Mouse (Mus musculus): ENCODE measurements around the gene Pomgnt1. TPM values are rescaled to one million over a fixed set of nuclear protein-coding genes. Genes with fewer than 3 reads are reported as not detected.

The Pomgnt1 gene
- polyA plus RNA-seq (2012; ENCODE audit: insufficient read depth, insufficient read length, missing spikeins): 37.6 and 49.5 TPM in 2 replicates

GRCm38 (mm10) chr4:116123602-116124519, at the start of gene Pomgnt1, which contains the start of gene Rad54l:
Gene Pomgnt1, plus strand, starts transcription at chr4:116123840.
Gene Rad54l, minus strand, starts transcription at chr4:116123690.
- Histone ChIP-seq H3K4me3 (ENCODE audit: insufficient read depth, low read depth, low read length) (peak within 1 kb of the TSS; percentile 73), H3K27ac (replicated peaks; ENCODE audit: low read depth, low read length) (0 out of 2 replicates have a peak within 1 kb of the TSS, but pooled peaks have one; percentile 6), H3K4me1 (ENCODE audit: control insufficient read depth, insufficient read depth, insufficient read length, low read length) (no peaks in the 10 kb centered on the region)

- H3K27ac ChIP-seq (replicated peaks; ENCODE audit: low read depth, low read length): peak overlapping the region; percentile 92
- H3K4me3 ChIP-seq (ENCODE audit: insufficient read depth, low read depth, low read length): peak overlapping the region; percentile 91
- H3K4me1 ChIP-seq (ENCODE audit: control insufficient read depth, insufficient read depth, insufficient read length, low read length): peaks cover 13% of the 10 kb centered on the region; the same call in 1 of the 2 replicates
Observed at GRCm38 (mm10) chr4:116074145-116074675, 49.4 kb upstream of the Pomgnt1 start.

- Histone ChIP-seq H3K27ac (replicated peaks; ENCODE audit: low read depth, low read length) (peak within 1 kb of the TSS; percentile 92), H3K4me3 (ENCODE audit: insufficient read depth, low read depth, low read length) (peak within 1 kb of the TSS; percentile 93), H3K4me1 (ENCODE audit: control insufficient read depth, insufficient read depth, insufficient read length, low read length) (peaks cover 13% of the 10 kb centered on the region; the same call in 1 of the 2 replicates)
Observed at GRCm38 (mm10) chr4:116074861-116075620, 48.6 kb upstream of the Pomgnt1 start, which contains the start of the genes Uqcrh and Lrrc41. Gene Uqcrh, minus strand, starts transcription at chr4:116075071. Gene Lrrc41, plus strand, starts transcription at chr4:116075269.

DNA sequence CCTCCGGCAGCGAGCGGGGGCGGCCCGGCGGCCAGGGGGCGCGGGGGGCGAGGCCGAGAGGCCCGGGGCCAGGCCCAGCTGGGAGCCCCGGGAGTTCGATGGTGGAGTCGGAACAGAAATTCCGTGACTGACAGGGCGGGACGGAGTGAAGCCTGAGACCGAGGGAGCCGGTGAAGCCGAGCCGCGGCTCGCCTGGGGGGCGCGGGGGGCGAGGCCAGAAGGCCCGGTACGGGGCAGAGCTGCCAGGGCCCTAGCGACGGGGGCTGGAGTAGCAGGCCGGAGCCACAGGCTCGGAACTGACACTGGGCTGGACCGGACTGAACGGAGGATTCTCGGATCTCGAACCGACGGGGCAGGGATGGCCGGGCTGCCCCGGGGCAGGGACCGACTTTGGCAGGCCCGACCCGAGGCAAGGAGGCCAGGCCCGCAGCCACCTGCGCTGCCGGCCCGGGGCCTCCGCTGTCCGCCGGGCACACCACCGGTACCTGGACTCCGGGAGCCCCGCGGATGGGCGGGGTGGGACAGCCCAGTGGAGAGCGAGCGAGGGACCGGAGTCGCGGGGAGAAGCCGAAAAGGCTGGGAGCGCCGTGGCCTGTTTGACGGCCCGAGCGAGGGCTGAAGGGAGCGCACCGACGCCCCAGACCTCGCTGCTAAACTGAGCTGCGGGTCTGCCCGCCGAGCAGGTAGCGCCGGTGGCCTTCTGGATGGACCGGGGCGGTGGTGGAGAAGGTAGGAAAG, 47.8 kb upstream of the Pomgnt1 start:
- H3K4me3 ChIP-seq (ENCODE audit: insufficient read depth, low read depth, low read length): peak overlapping the region; percentile 93
- peak overlapping the region; percentile 81 for H3K27ac ChIP-seq (replicated peaks; ENCODE audit: low read depth, low read length)
- H3K4me1 ChIP-seq (ENCODE audit: control insufficient read depth, insufficient read depth, insufficient read length, low read length): peaks cover 13% of the 10 kb centered on the region; the same call in 1 of the 2 replicates

- Histone ChIP-seq H3K27ac (replicated peaks; ENCODE audit: low read depth, low read length) (peak overlapping the region; percentile 81), H3K4me1 (ENCODE audit: control insufficient read depth, insufficient read depth, insufficient read length, low read length) (peaks cover 9% of the 10 kb centered on the region; the same call in 1 of the 2 replicates), H3K4me3 (ENCODE audit: insufficient read depth, low read depth, low read length) (peak overlapping the region; percentile 93)
Observed at GRCm38 (mm10) chr4:116076369-116077231, 47.0 kb upstream of the Pomgnt1 start.

DNA sequence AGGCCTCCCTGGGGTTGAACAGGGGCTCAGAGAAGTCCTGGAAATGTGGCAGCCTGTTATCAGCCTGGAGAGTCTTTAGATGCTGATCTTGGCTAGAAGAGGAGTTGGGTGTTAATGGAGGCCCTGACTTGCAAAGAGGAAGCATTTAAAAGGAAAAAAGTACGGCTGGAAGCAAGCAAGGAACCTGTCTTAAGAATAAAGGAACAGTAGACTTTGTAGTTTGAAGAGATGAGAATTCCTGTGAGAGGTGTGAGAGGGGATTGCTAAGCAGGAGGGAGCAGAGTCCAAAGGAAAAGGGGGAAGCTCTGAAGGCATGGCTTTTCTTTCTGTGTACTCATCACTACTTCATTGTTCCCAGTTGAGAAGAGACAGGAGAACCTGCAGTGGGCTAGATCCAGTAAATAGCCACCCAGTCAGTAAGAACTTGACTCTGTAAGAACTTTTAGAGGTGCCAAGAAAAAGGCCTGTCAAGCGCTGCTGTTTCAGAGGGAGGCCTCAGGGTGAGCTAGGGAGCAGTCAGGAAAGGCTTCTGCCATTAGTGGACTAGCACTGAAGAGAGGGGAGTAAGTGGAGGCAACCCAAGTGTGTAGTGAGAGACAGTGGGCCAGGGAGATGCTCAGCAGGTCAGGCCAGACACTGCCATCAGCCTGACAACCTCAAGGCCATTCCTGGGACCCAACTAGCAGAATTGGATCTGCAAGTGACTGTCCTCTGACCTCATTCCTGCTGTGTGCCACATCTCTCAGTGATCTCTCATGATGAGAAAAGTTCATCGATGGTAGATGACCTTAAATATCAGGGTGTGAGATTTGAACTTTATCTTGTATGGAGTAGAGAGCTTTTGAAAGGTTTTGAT, 46.2 kb upstream of the Pomgnt1 start:
- Histone ChIP-seq H3K27ac (replicated peaks; ENCODE audit: low read depth, low read length) (peak overlapping the region; percentile 81), H3K4me1 (ENCODE audit: control insufficient read depth, insufficient read depth, insufficient read length, low read length) (peaks cover 9% of the 10 kb centered on the region; the same call in 1 of the 2 replicates), H3K4me3 (ENCODE audit: insufficient read depth, low read depth, low read length) (peak overlapping the region; percentile 93)

GRCm38 (mm10) chr4:116088510-116089249, 35.0 kb upstream of the Pomgnt1 start:
- no peak overlapping the region for H3K4me3 ChIP-seq (ENCODE audit: insufficient read depth, low read depth, low read length)
- no peak overlapping the region for H3K27ac ChIP-seq (replicated peaks; ENCODE audit: low read depth, low read length)
- no peaks in the 10 kb centered on the region for H3K4me1 ChIP-seq (ENCODE audit: control insufficient read depth, insufficient read depth, insufficient read length, low read length)

DNA sequence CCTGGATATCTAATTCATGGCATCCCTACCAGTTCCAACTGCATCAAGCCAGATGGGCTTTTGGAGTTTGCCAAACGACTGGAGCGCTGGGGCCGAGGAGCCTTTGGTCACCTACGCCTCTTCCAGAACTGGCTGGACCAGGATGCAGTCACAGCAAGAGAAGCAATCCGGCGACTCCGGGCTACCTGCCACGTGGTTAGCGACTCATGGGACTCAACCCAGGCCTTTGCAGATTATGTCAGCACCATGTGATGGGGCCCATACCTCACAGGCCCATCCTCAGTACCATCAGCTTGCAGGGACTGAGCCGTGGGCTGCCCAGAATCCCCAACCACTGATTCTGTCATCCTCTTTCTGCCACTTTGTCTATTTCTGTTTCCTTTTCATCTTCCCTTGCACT, 27.3 kb upstream of the Pomgnt1 start:
- Histone ChIP-seq H3K27ac (replicated peaks; ENCODE audit: low read depth, low read length) (no peak overlapping the region), H3K4me3 (ENCODE audit: insufficient read depth, low read depth, low read length) (no peak overlapping the region), H3K4me1 (ENCODE audit: control insufficient read depth, insufficient read depth, insufficient read length, low read length) (no peaks in the 10 kb centered on the region)

DNA sequence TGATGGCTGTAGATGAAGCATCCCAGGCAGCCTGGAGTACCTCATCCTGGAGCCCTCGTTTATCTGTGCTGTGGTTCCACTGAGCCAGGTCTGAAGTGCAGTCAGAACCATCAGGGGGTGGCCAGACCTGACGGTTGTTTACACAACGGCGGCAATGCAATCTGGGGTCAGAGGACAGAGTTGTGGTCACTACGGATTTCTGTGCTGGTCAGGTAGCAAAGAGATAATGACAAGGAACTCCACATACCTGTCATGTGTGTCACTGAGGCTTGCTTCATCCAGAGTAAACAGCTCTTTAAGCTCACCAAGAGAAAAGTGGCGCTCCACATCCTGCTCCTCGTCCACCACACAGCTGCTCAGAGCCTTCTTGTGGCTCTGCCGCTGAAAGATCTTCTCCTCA, 26.4 kb upstream of the Pomgnt1 start:
- H3K27ac ChIP-seq (replicated peaks; ENCODE audit: low read depth, low read length): no peak overlapping the region

DNA sequence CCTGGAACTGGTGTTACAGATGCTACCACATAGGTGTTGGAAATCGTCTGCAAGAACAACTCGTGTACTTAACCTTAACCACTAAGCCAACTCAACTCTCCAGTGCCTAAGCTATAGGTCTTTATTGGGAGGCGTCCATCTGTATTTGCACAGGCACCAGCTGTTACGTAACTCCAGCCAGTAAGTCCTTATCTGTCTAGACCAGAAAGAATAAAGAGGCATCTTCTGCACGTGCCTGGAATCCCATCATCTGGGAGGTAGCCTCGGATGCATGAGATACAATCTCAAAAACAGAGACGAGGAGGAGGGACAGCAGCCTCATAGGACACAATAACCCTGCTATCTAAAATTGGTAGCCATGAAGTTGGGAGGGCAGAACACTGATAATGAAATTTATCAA, 22.7 kb upstream of the Pomgnt1 start:
- Histone ChIP-seq H3K27ac (replicated peaks; ENCODE audit: low read depth, low read length) (no peak overlapping the region), H3K4me1 (ENCODE audit: control insufficient read depth, insufficient read depth, insufficient read length, low read length) (no peaks in the 10 kb centered on the region), H3K4me3 (ENCODE audit: insufficient read depth, low read depth, low read length) (no peak overlapping the region)

More for the DNA sequence above, 26.4 kb upstream of the Pomgnt1 start:
- Histone ChIP-seq H3K4me3 (ENCODE audit: insufficient read depth, low read depth, low read length) (no peak overlapping the region), H3K4me1 (ENCODE audit: control insufficient read depth, insufficient read depth, insufficient read length, low read length) (no peaks in the 10 kb centered on the region)

DNA sequence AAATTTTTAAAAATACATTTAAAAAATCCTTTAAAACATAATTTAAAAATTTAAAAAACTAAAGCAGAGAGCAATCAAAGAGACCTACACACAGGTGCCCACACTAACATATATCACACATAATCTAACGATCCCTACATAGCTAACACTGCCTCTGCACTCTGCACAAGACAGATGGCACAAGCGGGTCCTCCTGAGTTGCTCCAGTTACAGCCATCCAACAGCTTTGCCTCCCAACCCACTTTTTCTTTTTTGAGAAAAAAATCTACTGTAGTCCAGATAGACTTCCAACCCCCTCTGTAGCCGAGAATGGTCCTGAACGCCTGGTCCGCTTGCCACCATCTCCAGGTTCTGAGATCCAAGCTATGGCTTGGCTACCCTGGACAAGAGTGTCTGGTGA, 18.4 kb upstream of the Pomgnt1 start:
- Histone ChIP-seq H3K27ac (replicated peaks; ENCODE audit: low read depth, low read length) (no peak overlapping the region), H3K4me3 (ENCODE audit: insufficient read depth, low read depth, low read length) (no peak overlapping the region), H3K4me1 (ENCODE audit: control insufficient read depth, insufficient read depth, insufficient read length, low read length) (no peaks in the 10 kb centered on the region)

DNA sequence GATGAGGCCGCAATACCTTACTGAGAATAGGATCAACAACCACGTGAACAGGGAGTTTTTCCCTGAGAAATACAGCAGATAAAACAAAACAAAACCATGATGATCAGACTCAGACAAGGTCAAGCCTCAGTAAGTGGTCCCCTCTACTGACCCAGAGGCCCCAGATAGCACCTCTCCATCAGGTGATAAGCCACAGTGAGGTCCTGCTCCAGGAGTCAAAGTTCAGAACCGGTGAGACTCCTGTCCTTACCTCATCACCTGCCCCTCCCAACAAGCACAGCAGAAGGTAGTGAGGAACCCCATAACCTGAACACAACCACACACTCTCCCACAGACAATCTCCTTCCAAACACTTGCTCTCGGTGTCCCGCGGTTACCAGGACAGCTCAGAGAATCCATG, 12.9 kb upstream of the Pomgnt1 start:
- H3K4me3 ChIP-seq (ENCODE audit: insufficient read depth, low read depth, low read length): no peak overlapping the region
- H3K27ac ChIP-seq (replicated peaks; ENCODE audit: low read depth, low read length): no peak overlapping the region
- H3K4me1 ChIP-seq (ENCODE audit: control insufficient read depth, insufficient read depth, insufficient read length, low read length): no peaks in the 10 kb centered on the region

All from brown adipose tissue, adult 24 weeks (tissue).